Mouse (Mus musculus) E14TG2a.4 (cell line): ENCODE results near the gene Pde3b.

Source experiments
- CTCF ChIP-seq: conservative IDR thresholded peaks from 2 replicates; pipeline ENCODE4 v1.5.1; 2014; ENCODE audit warnings: low read length
- NANOG ChIP-seq: IDR thresholded peaks from 2 replicates; pipeline ENCODE4 v1.6.1; 2014; ENCODE audit warnings: borderline replicate concordance, low read length, mixed read lengths
- POU5F1 ChIP-seq: IDR thresholded peaks from 2 replicates; pipeline ENCODE4 v1.6.1; 2014; ENCODE audit warnings: low read length, borderline replicate concordance

DNA sequence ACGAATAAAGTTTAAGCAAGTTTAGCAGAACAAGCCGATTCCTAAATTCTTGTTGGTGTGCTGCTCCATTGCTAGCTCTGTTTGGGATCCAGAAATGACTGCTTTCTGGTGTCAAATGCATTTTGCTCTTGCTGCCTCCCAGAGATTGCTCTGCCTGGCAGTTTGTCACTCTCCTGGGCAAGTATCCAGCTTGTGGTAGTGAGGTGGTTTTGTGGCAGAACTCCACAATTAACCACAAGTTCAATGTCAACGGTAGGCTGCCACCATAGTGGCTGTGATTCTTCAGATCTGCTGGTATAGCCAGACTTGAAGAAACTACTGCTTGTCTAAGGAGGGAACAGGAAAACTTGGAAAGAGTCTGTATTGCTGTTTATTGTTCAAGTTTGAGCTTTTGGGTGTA lies 13.0 kb upstream of the Pde3b start:
- TF ChIP-seq CTCF (no peak), NANOG (no peak), POU5F1 (no peak)
